Mouse (Mus musculus) left cerebral cortex, postnatal 25 days (tissue): Measurements from ENCODE around the gene Anapc7. TPM values are rescaled to one million over a fixed set of nuclear protein-coding genes. Genes with fewer than 3 reads are reported as not detected.
"Not testable (repeated sequence)": the region's sequence is repeated elsewhere in the genome, so short reads cannot be mapped to it uniquely, and the experiment has no call there.

Experiments used
- DNase-seq, 2 experiments: peaks; one replicate each; pipeline ENCODE4 v3.0.0; 2022; ENCODE audit warnings: low spot score in 2 of 2, mixed read lengths in 1 of 2
- intact Hi-C: fragments of 180-260 bp; cut with DNase I; formaldehyde crosslinking; loops from one replicate; pipeline ENCODE4 v1.15.1; 2025
- total RNA-seq, 2 experiments: library from RNA; stranded (reverse); gene quantifications; 2 replicates each; pipeline ENCODE4 v1.2.3; 2021

Gene Anapc7
- total RNA-seq, 2 experiments from 2014 or later, result 27.8 to 28.1 TPM

GRCm38 (mm10) chr5:122445051-122445610, 23.6 kb downstream of the Anapc7 start:
- intact Hi-C loops, result no loop called here
- DNase-seq, result no peak

DNA sequence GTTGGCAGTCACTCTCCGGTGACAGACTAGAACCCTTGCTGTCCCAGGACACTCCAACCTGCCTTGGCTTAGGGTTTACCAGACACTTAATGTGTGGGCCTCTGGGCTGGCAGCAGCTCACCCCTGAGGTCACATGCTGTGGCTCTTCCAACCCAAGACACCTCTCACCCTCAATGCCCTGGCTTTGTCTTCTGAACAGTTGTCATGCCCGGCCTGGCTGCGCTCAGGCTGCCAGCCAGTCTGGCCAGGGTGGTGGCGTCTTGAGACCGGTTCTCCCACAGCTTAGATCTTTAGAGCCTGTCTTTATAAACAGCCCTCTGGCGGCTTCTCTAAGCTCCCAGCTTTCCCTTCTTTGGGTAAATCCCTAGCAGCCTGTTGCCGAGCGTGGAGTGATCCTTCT, 26.4 kb downstream of the Anapc7 start:
- intact Hi-C loops, result no loop called here
- peak in 1 of 2 experiments; percentile 24 for DNase-seq

GRCm38 (mm10) chr5:122448869-122449268, 27.4 kb downstream of the Anapc7 start:
- no peak for DNase-seq
- intact Hi-C loops, result no loop called here

GRCm38 (mm10) chr5:122449946-122450345, 28.5 kb downstream of the Anapc7 start:
- DNase-seq, result no peak

DNA sequence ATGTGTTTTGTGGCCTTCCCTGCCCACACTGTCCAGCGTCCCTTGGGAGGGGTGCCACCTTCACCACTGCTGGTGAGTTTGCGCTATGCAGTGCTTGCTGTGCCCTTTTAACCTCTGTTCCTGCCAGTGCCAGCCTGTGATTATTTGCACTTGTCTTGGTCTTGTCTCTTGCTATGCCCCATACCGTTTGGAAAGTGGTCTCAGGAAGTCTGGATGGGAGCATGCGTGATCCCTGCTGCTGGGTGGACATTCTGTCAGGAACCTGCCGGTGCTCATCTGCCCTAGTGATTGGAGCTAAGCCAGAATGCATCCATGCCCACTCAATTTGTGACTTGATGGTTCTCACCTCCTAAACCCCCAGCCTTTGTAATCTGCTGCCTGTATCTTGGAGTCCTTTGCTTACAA, 29.4 kb downstream of the Anapc7 start:
- intact Hi-C loops, result no loop called here
- DNase-seq, result no peak

More at GRCm38 (mm10) chr5:122449946-122450345, 28.5 kb downstream of the Anapc7 start:
- intact Hi-C loops, result no loop called here

- intact Hi-C loops, result no loop called here
- no peak for DNase-seq
These were observed 29.8 kb downstream of the Anapc7 start for GRCm38 (mm10) chr5:122451324-122451723.

DNA sequence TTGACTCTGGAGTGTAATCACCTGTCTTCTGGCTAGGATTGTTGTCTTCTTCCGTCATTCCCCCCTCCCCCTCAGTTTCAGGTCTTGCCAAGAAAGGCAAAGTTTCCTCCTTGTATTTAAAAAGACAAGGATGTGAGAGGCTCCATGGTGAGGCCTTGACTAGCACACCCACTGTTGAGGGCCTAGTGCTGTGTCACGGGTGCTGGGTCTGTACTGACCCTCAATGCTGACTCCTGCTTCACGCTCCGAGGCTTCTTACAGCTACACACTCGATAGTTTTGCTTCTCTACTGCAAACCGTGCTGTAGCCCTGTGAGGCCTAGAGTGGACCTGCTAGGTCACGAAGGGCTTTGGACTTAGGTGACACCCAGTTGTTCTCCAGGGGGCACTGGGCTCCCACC, 30.7 kb downstream of the Anapc7 start:
- DNase-seq, result no peak
- intact Hi-C loops, result no loop called here

DNA sequence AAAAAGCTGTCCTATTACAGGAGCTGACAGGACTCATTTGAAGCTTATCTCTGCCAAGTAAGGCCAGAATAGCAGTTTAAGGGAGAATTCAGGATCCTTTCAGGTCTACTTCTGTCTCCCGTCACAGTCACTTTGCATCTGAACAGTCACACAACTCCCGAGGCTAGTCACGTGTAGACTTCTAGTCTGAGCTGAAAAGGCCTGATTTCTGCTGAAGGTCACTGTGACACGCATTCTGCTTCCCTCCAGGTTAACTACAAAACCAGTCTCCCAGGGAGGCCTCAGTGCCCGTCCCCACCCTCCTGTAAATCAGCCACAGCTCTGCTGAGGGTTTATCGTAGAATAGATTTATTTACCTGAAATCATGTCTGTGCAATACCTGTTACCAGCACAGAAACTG, 31.7 kb downstream of the Anapc7 start:
- intact Hi-C loops, result no loop called here
- DNase-seq, result no peak

DNA sequence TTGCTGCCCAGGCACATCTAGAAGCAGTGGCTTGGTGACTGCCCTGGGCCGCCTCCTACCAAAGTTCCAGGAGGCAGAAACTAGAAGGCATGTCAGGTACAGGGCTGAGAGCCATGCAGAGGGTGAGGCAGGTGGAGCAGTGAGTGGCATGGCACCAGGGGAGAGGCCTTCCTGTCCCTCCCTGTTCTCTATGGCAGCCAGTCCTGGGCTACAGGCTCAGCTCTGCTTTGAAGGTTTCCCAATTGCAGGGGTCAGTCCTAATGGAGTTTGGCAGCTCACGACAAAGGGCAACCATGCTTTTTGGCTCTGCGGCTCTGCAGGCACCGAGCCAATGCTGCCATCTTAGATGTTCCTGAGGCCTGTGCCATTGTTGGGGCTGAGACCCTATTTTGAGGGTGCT, 32.9 kb downstream of the Anapc7 start:
- intact Hi-C loops, result no loop called here
- DNase-seq, result no peak

- no peak for DNase-seq
- intact Hi-C loops, result no loop called here
These were observed 33.4 kb downstream of the Anapc7 start for GRCm38 (mm10) chr5:122454883-122455282.

- no peak for DNase-seq
- intact Hi-C loops, result no loop called here
These were observed 34.1 kb downstream of the Anapc7 start for GRCm38 (mm10) chr5:122455584-122455983.

DNA sequence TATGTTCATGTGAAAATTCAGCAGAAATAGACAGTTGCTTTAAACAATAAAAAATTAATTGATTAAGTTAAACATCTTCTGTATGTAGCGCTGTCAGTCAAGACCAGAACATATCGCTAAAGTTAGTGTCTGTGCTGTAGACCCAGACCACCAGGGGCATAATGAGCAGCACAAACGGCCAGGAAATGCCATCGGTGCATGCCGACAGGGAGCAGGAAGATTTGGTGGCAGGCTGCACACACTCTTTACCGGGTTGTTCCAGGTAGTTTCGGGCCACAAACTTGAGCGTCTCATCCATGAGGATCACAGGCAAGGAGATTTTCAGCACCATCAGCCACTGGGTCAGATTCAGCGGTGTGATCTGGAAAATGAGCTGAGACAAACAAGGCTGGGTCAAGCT, 35.6 kb downstream of the Anapc7 start:
- DNase-seq, intact Hi-C loops: not testable (repeated sequence)

- intact Hi-C loops, result no loop called here
- DNase-seq, result no peak
These were observed 36.6 kb downstream of the Anapc7 start for GRCm38 (mm10) chr5:122458066-122458465.

DNA sequence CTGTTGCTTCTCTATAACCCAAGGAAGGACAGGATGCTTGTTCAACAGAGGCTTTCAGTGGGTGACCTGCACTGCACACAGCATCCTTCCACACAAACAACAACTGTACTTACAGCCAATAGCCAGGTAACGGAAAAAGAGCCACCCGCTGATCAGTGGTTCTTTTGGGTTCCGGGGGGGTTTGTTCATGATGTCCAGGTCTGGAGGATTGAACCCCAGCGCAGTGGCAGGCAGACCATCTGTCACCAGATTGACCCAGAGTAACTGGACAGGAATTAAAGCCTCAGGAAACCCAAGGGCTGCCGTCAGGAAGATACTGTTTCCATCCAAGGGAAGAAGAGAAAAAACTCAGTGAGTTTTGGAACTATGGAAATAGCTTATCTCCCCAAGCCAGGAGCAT, 37.8 kb downstream of the Anapc7 start:
- intact Hi-C loops, result no loop called here
- no peak for DNase-seq

DNA sequence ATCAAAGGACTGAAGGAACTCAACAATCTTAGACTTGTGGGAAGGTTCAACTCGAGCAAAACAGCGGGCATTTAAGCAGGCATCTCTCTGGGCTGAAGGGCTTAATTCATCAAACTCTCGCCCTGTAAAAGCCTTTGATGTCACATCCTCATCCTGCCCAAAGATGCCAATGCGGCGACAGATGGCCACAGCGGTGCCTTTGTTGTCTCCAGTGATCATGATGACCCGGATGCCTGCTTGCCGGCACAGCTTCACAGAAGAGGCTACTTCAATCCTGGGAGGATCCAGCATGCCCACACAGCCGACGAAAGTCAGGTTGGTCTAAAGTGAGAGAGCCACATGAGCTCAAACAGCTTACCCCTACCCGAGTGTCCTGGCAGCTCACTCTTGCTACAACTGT, 39.2 kb downstream of the Anapc7 start:
- DNase-seq, result peak in 1 of 2 experiments; percentile 27
- intact Hi-C loops, result no loop called here

GRCm38 (mm10) chr5:122461431-122461830, 39.9 kb downstream of the Anapc7 start:
- intact Hi-C loops, result no loop called here
- DNase-seq, result no peak

DNA sequence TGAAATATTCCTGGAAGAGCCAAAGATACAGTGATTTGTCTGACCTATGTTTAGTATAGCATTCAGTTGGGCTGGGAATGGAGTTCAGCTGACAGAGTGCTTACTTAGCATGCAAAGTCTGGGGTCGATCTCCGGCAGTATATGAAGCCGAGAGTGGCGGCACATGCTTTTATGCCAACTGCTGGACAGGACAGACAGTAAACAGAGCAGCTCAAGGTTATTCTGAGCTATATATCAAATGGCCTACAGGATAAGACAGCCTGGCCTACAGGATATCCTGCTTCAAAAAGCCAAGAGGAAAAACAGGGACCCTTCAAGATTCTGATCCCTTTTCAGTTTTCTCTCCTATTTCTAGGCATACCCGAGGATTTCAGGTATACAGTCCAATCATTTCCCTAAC, 50.2 kb downstream of the Anapc7 start:
- DNase-seq, result no peak
- intact Hi-C loops, result no loop called here

DNA sequence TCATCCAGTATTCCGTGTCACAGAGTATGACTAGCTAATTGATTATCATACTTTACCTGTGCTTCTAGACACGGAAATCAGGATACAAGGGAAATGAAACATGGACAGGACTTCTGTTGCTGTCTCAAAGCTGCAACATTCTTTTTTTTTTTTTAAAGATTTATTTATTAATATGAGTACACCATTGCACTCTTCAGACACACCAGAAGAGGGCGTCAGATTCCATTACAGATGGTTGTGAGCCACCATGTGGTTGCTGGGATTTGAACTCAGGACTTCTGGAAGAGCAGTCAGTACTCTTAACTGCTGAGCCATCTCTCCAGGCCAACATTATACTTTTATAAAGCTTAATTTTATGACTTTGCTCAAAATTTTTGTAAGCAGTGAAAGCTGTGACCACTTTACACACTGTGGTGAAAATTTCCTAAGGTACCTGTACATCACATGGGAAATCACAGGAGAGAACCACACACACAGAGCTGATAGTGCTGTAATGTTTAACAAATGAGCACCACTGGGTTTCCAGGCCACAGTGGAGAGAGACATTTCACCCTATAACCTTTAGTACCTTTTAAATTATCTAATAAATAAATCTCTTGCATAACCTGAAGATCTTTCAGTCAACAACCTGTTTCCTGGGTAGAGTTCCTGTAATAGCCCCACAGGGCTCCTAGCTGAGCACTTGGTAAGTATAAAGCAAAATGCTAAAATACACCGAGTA, 53.3 kb downstream of the Anapc7 start:
- intact Hi-C loops, result no loop called here
- DNase-seq, result no peak

GRCm38 (mm10) chr5:122476078-122476477, 54.6 kb downstream of the Anapc7 start:
- intact Hi-C loops, result no loop called here
- no peak for DNase-seq

DNA sequence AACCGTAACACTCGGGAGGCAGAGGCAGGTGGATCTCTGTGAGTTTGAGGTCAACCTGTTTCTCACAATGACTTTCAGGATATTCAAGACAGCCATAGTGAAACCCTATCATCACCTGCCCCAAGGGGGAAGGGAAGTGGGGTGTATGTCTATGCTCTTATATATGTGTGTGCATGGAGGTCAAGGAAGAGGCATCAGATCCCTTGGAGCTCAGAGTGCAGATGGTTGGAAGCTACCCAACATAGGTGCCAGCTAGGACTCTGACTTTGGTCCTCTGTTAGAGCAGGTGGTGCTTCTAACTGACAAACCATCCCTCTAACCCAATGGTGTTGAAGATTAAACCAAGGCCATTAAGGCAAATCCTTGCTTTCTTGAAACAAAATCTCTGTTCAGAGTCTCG, 56.0 kb downstream of the Anapc7 start:
- intact Hi-C loops, result no loop called here
- DNase-seq, result no peak

DNA sequence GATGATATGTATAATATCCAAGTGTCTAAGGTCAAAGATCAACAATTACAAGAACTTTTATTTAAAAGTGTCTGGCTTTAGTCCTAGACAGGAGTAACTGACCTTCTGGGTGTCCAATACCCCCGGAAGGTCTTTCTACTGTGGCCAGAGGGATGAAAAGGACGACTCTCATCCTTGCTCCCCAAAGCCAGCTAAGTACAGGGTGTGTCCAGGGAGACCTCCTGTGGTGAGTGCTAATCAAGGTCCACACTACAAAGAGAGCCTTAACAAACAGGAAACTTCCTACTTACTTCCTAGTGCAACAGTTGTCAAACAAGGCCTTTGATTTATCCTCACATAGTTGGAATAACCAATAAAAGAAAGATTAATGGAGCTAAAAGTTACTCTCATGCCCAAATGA, 57.6 kb downstream of the Anapc7 start:
- DNase-seq, result no peak
- intact Hi-C loops, result no loop called here

GRCm38 (mm10) chr5:122481844-122482243, 60.4 kb downstream of the Anapc7 start:
- no peak for DNase-seq
- intact Hi-C loops, result loop anchor here (5.0 kb wide), 1 partner anchor 145 kb away; no protein-coding TSS in a partner anchor
